Mouse (Mus musculus): ENCODE results near the gene Zbtb7b.

Zbtb7b gene

DNA sequence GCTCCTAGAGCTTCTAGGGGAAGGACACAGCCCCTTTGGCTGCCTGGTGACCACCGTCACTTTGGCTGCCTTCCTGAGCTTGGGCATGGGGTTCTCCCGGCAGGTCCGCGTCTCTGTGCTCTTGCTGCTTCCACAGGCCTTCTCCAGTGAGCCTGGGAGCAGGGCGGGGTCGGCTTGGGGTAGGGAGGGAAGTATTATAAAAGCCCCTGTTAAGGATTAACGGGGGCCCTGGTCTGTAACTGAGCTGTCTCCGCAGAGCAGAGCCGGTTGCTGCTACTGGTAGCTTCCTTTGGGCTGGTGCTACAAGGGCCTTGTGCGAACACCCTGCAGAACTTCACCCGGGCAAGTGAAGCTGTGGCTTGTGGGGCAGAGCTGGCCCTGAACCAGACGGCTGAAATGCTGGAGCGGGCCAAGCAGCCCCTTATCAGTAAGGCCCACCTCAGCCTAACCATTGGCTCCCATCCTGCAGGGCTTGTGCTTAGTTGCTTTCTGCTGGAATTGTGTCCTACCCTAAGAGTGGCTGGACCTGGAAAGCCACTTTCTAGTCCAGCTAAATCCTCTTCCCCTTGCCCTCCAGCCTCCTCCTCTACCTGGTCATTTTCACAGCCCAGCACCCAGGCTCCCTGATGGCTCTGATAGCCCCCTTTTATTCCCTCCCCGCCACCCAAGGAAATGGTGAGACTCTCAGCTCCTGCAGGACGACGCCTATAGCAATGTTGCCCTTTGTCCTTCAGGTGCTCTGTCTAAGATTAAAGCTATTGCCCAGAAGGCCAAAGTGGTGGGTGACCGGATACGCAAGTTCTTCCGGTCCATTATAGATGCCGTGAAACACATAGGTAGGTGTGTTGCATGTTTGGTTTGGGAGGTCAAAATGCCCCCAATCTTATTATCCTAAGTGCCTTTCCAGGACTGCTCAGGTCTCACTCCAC lies 28.8 kb downstream of the Zbtb7b start:
- DNase-seq, result no peak

DNA sequence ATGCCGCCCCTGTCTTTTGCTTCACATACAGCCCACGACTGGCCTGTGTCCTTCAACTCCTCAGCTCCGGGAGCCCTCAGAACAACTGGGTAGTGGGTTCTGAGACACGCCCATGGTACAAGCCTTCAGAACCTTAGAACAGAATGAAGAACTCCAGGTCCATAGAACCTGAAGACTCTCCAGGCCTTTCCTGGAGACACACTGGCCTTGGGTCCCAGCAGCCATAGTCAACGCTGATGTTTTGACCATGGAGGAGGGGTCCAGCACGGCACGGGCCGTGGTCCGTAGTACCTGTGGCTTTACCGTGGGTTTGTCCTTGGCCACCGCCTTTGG lies 29.5 kb downstream of the Zbtb7b start, which contains the start of gene Dcst1:
Gene Dcst1, minus strand, starts transcription at position 101 of the 333 bp plus-strand sequence.
- DNase-seq, result no peak

DNA sequence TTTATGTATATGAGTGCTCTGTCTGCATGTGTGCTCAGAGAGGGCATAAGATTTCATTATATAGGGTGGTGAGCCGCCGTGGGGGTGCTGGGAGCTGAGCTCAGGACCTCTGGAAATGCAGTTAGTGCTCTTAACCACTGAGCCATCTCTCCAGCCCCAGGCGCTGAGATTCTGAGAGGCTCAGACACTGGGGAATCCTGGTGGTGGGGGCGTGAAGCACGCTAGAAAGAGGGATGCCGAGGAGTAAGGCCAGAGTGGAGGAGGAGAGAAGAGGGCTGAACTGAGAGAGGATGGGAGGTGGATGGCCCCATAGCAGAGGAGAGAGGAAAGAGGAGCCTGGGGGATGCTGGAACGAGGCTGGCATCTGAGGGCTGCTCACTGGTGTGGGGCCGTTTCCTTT lies 29.9 kb downstream of the Zbtb7b start:
- DNase-seq, result no peak

DNA sequence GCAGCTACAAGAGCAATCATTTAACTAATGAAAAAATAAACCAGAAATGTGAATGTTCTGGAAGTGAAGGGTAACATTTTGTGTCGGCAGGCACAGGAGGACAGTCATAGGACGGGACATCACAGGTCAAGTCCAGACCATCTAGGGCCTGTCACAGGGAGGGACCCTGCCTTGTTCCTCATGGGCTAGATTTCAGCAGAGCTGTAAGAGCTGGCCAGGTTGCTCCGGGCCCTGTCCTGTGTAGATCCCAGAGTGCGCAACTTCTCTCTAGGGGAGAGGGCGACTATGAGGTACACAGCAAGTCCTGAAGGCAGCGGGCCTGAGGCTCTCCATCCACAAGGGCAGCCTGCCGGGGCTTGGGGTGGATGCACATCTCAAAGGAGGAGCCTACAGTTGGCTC lies 32.9 kb downstream of the Zbtb7b start, which contains the start of gene Dcst2:
Gene Dcst2, plus strand, starts transcription at position 301 of the 400 bp plus-strand sequence.
- DNase-seq, result no peak

DNA sequence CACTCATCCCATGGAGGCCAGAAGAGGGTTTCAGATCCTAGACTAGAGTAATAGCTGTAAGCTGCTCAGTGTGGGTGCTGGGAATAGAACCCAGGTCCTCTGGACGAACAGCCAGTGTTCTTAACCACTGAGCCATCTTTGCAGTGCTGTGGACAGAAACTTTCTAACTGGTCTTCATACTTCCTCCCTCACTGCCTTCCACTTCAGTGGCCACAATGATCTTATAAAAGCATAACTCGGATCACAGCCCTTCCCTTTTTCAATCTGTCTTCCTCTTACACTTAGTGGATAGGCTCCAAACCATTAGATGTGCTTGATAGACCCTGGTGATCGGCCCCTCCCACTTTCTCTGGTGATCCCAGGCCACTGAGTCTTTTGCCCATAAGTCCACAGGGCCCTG lies 34.3 kb downstream of the Zbtb7b start:
- DNase-seq, result no peak

DNA sequence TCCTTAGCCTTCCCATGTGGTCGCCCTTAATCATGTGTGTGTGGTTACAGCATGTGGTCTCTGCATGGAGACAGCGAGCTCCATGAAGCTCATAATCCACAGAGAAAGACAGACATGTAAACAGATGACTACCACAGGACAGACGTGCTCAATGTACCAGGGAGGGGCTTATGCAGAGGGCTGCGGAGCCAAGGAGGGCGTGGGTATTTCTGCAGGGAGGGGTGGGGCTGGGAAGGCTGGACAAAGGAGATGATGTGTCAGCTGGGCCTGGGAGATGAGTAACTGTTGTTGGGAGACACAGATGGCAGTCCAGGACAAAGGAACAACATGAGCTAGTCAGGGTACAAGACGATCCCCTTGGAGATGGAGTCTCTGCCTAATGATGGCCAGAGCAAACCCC lies 34.9 kb downstream of the Zbtb7b start:
- DNase-seq, result no peak

DNA sequence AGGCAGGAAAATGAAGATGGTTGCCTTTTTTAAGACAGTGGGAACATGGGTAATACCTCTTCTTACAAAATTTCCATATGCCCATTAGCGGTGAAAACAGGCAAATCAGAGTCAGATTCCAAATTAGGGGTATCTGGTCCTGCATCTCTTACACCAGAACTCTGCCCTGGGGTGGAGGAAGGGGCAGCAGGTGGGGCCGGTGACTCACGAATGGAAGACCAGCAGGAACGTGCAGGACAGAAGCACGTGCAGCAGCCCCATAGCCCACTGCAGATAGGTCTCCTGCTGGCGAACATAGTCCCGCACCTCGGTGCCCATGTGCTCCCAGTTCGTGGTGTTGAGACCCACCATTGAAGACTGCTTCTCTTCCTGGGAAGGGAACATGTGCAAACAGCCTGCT lies 38.5 kb downstream of the Zbtb7b start:
- no peak for DNase-seq

DNA sequence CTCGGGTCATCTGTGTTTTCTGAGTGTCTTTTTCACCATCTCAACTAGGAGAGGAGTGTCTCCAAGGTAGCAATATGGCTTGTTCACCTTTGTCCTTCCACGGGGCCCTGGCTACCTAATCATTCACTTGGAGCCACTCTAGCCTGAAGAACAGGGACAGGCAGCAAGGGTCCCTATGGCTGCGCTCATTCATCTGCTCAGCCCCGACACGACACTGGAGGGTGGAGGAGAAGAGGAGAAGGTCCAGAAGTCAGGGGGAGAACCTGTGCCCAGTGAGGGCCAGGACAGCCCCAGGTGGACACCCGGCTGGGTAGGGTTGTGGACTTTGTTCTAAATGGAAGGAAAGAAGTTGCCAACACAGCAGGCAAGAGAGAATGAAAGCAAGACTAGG lies 39.1 kb downstream of the Zbtb7b start:
- DNase-seq, result peak; percentile 46

DNA sequence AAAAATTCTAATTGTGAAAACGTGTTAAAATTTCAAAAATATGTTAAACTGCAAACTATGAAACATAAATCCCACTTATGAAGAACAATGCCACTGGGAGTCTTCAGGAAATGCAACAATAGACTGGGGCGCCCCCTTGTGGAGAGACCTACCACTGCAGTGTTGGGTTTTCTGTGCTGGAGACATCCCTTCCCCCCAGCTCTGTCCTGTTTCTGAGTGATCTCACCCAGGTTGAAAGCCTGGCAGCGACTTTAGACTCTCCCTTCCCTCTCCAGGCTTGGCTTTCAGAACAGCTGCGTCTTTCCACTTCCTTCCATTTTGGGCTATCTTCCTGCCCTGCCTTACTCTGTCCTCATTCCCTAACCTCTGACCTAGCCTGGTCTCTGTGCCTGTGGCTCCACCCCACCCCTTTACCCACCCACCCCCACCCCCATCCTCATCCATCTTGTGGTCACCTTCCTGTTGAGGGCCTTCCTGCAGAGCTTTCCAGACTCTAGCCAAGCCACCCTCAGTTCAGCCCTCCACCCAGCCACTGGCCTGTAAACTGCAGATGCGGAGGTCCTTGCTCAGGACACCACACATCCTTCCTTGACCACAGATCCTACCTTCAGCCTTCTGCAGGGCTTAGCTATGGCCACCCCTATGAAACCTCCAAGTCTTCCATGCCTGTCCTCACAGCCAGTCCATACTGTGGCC lies 39.6 kb downstream of the Zbtb7b start:
- peak; percentile 91 for DNase-seq

GRCm38 (mm10) chr3:89351271-89351670 lies 43.3 kb downstream of the Zbtb7b start:
- peak; percentile 55 for DNase-seq

DNA sequence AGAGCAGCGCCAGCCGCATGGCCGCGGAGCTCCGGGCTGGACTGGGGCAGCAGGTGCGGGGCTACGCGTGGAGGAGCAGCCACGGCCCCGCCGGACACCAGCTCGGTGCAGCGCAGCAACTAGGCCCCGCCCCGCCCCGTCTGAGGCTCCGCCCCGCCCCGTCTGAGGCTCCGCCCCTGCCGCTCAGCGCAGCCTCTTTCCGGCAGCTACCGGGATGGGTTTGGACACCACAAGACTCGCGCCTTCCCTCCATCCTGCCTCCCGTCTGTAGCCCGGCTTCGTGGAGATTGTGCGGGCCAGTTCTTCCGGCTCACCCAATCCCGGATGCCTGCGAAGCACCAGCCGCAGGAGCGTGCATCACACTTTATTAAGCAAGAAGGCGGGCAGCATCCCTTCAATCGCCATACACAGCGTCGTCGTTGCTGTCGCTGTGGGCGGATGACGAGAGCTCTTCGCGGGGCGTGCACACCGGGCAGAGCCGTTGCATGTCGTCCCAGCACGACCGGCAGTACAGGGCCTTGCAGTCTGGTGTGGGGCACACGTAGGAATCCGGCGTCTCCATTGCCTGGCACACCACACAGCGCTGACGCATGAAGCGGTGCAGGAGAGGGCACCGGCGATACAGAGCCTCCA lies 44.6 kb downstream of the Zbtb7b start, which contains the start of gene Adam15:
Gene Adam15, minus strand, starts transcription at position 128 of the 633 bp plus-strand sequence.
- peak; percentile 95 for DNase-seq

DNA sequence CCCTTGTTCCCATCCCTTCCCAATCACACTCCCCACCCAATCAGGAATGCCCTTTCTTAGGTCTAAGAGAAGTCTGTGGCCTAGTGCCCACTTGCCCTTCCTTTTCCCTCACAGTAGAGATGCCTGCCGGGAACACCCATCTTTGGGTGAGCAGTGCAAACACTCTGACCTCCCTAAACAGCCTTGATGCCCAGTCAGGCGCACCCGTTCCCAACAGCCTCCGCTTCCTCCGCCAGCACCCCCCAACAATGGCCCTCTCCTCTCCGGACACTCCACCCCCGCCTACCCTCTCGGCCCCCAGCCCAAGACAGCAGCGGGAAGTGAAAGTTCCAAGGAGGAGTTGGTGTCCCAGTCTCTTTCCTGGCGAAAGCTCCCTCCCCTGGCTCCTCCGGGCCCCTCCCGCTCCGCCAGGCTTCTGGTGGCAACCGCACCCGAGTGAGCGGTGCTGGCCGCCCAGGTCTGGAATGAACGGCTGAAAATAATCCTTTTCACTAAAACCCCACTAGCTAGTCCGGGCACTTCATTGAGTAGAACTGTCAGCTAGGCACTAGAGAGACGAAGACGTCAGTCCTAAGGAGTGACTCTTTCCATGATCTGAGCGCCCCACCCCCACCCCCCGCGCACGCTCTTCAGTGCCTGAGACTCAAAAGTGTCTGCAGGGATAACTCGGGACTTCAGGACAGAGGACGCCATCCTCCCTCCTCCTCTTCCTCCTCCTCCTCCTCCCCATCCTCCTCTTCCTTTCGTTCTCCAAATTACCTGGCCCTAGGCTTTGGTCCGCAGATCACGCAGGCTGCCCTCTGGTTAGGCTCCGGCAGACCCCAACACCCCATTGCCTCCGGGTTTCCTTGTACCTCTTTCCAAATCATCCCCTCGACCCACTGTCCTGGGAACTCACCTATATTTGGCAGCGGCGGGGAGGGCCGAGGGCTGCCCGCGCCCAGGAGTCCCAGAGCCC lies 45.4 kb downstream of the Zbtb7b start:
- peak; percentile 79 for DNase-seq

- peak; percentile 61 for DNase-seq
Observed at GRCm38 (mm10) chr3:89347916-89348315, 46.7 kb downstream of the Zbtb7b start.

GRCm38 (mm10) chr3:89346815-89347540 lies 47.6 kb downstream of the Zbtb7b start:
- no peak for DNase-seq

- no peak for DNase-seq
Observed at GRCm38 (mm10) chr3:89343279-89343678, 51.3 kb downstream of the Zbtb7b start.

DNA sequence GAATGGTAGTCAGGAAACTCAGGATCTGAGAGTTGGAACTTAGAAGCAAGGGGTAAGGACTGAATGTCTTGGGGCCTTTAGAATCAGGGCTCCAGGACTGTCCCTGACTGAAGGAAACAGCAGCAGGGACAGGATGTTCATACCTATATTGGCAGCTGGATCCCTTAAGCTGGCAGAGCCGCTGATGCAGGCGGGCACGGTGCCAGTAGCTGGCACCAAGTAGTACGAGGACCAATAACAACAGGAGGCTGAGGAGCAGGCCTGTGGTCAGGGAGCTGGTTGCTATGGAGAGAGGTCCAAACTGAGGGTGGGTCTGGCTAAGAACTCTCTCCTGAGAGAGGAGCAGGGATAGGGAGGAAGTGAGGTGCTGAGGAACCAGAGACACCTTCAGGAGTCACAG lies 52.8 kb downstream of the Zbtb7b start:
- no peak for DNase-seq

- DNase-seq, result peak; percentile 77
Observed at GRCm38 (mm10) chr3:89340465-89340864, 54.1 kb downstream of the Zbtb7b start.

DNA sequence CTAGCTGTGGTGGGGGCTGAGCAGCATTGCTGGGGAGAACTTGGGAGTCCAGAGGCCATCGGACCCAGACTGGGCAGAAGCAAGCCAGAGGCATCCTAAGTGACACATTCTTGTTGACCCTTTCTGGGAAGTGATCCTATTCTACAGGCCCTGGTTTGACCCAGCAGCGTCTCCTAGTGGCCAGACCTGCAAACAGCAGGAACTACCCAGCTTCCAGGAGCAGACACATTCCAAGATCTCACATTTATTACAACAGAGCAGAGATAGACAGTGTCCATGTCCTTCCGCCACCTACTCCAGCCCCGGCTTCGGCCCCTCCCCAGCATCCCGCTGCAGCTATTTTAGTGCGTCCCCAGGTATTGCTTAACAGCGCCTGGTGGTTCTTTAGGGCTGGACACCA lies 55.2 kb downstream of the Zbtb7b start:
- peak; percentile 76 for DNase-seq

GRCm38 (mm10) chr3:89337721-89338578 lies 56.6 kb downstream of the Zbtb7b start, which contains the start of gene Efna4:
Efna4 (minus strand) TSS chr3:89338028.
- peak; percentile 77 for DNase-seq

DNA sequence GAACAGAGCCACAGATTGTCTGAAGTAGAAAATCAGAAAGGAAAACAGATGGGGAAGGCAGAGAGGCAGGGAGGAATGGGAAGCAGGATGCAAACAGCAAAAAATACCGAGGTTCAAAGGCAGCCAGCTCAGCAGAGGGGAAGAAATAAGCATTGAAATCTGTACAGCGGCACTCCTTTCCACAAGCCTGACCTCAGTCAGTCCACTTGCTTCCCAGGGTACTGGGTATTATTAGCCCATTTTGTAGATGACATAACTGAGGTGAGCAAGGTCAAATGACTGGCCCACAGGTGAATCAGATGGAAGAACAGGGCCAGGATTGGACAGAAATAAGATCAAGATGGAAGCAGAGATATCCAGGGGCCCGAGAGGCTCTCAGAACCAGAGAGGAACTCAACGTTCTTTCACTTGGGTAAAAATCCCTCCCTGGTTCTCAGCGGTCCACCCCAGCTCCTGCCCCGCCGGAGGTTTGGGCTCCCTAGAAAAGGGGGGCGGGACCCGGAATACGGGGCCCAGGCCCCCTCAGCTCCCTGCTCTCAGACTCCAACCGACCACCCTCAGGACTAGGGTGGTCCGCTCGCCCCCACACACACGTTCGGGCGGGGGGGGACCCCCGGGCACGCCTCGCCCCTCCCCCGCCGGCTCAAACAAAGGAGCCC lies 57.4 kb downstream of the Zbtb7b start:
- DNase-seq, result no peak

Data from kidney, postnatal 14 days (tissue).